Mouse (Mus musculus): ENCODE measurements at regions not wholly inside any gene's neighbourhood (a gene's known extent, or its start where the extent isn't known, plus 50 kb on each side); places are given as distances from the start of the nearest gene placed in this dataset.

DNA sequence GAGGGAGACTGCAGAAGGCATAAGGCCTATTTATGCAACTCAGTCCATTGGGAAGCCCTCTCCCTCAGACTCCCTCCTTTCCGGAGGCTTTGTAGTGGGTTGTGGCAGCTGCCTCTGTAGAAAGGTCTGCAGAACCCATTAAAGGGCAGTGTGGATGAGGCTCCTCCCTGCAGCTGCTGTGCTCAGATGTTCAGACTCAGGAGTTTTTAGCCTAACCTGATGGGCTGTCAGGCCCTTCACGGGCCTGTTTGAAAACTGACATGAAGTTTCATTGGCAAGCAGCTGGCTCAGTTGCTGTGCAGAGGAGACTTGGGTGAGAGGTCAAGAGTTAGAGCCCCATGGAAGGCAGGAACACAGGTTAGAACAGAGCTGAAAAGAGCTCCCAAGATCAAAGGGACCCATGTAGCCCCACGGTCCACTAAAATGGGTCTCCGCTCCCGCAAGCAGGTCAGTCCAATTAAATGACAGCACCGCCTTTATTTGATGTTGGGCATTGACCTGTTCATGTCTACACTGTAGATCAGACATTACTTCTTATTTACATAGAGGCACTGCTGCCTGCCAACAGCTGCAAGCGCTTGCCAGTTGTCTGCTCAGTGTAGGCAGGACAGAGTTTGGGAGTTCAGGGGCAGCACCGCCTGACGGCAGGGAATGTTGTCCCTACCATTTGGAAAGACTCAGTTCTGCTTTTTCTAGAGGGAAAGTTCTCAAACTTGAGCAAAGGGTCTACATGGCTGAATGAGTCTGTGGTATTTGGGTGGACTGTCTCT, 53.8 kb upstream of the Usp46 start:
- no peak for DNase-seq (ENCODE audit: low spot score in 2 of 2)

DNA sequence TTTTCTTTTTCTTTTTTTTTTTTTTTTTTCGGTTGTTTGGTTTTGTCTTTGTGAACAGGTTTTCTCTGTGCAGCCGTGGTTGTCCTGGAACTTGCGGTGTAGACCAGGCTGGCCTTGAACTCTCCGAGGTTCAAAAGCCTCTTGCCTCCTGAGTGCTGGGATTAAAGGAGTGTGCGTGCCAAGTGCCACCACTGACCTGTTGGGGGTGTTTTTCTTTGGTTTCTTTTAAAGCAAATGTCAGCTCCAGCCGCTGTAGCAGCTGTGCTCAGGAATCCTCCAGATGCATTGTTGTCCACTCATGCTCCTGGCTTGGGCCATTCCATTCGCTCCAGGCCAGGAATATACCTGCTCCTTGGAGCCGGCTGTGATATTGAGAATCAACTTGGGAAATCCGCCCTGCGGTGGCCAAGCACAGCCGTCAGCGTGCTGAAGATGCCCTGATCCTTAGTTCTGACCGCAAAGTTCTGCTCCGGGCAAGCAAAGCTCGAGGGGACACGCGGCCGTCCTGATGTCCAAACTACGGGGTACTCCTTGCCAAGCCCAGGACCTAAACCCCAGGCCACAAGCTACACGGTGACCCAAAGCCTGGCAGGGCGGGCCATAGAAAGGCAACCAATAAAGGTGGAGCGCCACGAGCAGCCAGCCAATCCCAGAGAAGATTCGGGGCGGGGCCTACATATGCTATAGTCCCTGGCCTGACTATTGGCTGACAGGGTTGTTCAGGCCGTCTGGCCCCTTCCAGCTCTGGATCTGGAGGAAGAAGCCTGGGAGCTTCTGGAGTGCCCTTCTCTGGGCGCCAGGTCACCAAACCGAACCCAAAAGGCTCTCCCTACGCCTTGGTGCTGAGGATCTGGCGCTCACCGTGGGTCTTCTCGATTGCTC, 58.0 kb upstream of the Usp46 start:
- peak in 1 of 2 experiments; percentile 35 for DNase-seq (ENCODE audit: low spot score in 2 of 2)

DNA sequence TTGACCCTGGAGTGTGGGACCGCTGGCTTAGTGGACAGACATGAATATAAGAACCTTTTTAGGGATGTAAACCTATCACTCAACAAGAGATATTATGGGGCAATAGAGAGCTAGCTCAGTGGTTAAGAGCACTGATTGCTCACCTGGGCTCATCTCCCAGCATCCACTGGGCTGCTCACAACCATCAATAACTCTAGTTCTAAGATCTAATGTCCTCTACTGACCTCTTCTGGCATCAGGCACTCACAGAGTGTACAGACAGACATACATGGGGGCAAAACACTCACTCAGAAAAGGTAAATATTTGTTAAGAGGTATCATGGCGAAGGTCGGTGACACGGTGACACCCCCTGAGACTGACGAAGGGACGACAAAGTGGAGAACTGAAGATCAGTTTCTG, 59.3 kb upstream of the Usp46 start:
- no peak for DNase-seq (ENCODE audit: low spot score in 2 of 2)

DNA sequence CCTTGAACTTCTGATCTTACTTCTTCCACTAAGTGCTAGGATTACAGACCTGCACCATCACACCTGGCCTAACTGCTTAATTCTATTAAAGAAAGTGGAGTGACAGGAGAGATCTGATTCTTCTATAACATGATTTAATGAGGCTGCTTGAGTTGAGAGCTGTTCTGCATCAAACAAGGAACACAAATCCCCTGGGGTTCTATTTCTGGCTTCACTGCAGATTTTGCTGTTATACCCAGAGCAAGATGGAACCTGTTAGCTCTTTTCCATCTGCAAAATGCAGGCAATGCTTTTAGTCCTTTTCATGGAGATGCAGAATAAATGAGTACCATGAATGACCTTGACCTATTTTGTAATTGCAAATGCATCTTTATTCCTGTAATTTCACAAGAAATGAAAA, 61.4 kb upstream of the Usp46 start:
- no peak for DNase-seq (ENCODE audit: low spot score in 2 of 2)

DNA sequence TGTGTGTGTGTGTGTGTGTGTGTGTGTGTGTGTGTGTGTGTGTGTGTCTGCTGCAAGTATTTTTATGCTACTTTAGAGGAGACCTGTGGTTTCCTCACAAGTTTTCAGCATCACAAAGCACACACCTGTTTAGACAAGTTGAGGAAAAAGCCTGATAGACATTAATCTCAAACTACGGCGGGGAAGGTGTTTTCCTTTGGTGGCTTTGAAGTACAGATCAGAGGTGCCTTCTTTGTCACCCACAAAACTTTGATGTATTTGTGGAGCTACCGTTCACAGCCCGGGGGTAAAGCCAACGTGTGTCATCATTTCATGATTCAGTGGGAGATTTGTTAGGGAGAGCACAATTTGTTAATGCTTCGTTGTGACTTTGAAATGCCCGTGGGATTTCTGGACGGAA, 62.4 kb upstream of the Rasl11b start:
- no peak for DNase-seq (ENCODE audit: low spot score in 2 of 2)

DNA sequence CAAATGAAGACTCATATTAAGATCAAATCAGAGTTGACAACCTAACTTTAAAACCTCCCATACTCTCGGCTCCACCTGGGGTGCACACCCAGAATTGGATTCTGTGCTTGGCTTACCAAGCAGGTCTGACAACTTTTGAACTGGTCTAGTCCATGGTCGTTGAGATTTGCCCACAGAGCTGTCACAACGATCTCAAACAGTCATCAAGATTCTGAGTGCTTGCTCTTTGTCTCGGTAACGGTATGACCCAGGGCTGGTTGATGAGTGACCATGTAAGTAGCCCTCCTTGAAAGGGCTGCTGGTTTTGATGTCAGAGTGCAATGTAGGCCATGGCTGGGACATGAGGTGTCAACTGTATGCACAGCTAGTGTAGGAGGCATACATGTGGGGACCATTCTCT, 58.7 kb upstream of the Rasl11b start:
- peak in 1 of 2 experiments; percentile 72 for DNase-seq (ENCODE audit: low spot score in 2 of 2)

DNA sequence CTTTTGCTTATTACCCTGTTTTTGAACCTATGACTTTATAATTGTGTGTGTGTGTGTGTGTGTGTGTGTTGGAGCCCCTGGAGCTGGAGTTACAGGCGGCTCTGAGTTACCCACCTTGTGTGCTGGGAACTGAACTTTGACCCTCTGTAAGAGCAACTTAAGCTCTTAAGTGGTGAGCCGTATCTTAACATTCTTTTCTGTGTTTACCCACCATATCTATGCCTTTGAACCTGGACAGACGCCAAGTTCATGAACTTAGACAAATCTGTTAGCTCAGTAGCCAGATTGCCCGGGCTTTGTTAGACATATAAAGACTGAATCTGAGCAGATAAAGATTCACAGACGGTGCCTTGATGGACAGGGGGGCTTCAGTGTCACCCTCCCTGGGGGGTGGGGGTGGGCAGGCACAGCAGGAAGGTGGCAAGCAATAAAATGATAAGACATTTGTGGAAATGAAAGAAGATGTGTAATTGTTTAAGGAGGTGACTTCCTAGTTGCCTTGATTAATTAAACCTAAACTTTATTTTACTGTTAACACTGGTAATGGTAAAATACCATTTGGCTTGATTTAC, 58.1 kb upstream of the Rasl11b start:
- DNase-seq (ENCODE audit: low spot score in 2 of 2) = peak in 1 of 2 experiments; percentile 42

DNA sequence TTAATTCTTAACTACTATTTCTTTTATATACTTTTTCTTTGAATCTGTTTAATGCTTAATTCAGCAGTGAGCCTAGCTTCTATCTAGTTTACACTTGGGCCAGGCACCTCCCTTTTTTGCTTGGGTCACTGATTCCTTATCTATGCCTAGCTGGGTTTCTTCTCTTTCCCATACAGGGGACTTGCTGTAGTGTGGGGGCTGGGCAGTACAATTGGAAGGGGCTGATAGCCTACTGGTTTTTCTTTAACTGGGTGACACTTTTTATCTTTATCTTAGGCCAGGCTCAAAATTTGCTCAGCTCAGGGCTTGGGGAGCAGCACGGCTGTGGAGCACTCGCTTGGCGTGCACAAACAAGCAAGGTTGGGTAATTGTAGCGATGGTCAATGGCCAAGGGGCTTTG, 51.1 kb upstream of the Rasl11b start:
- no peak for DNase-seq (ENCODE audit: low spot score in 2 of 2)

DNA sequence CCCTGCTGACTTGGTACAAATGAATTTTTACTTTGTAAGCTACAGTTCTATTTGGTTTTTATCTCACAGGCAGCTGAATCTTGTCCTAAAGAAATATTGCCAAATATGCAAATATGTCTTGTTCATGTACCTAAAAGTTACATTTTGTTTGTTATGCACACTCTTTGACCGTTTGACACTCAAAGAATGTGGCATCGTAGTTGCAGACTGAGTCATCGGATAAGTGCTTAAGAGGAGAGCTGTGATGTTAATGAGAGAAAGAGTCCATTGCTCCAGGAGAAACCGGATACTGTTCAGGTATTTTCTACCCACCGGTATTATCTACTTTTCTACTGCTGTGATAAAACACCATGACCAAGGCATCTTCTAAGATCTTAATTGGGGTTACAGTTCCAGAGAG, 50.3 kb upstream of the Rasl11b start:
- DNase-seq (ENCODE audit: low spot score in 2 of 2) = no peak

All from urinary bladder, adult 18-20 months (tissue).